Mouse (Mus musculus): ENCODE measurements around the gene Phf14. TPM values are rescaled to one million over a fixed set of nuclear protein-coding genes. Genes with fewer than 3 reads are reported as not detected.

Phf14 gene
- total and polyA plus RNA-seq, 3 experiments, result 25.7 to 58.7 (median 29.6) TPM

- Histone ChIP-seq H3K27ac (ENCODE audit: control insufficient read depth, low read depth, low read length) (peak overlapping the region; percentile 62), H3K36me3 (ENCODE audit: control insufficient read depth in 1 of 2, insufficient read depth in 2 of 2, low read length in 2 of 2) (peaks cover 14 to 47% of the 10 kb centered on the region in 2 experiments), H3K79me2 (ENCODE audit: control insufficient read depth, insufficient read depth, low read length, poor library complexity) (peaks cover 4% of the 10 kb centered on the region), H3K4me3 (ENCODE audit: control insufficient read depth in 1 of 2, insufficient read depth in 1 of 2, low read depth in 2 of 2, low read length in 2 of 2) (no peak overlapping the region), H3K9me3 (replicated peaks; ENCODE audit: insufficient read depth, low read length) (no peaks in the 10 kb centered on the region), H3K27me3 (ENCODE audit: control insufficient read depth in 1 of 2, insufficient read depth in 2 of 2, low read length in 2 of 2) (no peaks in the 10 kb centered on the region), H3K4me1 (ENCODE audit: control insufficient read depth in 1 of 2, insufficient read depth in 2 of 2, low read length in 2 of 2) (peaks cover 18 to 25% of the 10 kb centered on the region in 2 experiments), H3K9ac (ENCODE audit: control insufficient read depth, low read depth, low read length, poor library complexity, severe bottlenecking) (no peak overlapping the region)
- DNase-seq (ENCODE audit: low read depth, low spot score), result peak; percentile 77
- TF ChIP-seq CTCF (IDR thresholded peaks at IDR 0.05 in 2 of 3, conservative IDR thresholded peaks at IDR 0.05 in 1 of 3; ENCODE audit: control insufficient read depth in 1 of 3, insufficient read depth in 1 of 3, low read depth in 2 of 3, low read length in 3 of 3, poor library complexity in 1 of 3, severe bottlenecking in 1 of 3) (no peak), ELF1 (IDR thresholded peaks at IDR 0.05; ENCODE audit: low read depth, low read length) (no peak), CHD2 (IDR thresholded peaks at IDR 0.05; ENCODE audit: low read length) (peak; percentile 44; the same call in 1 of the 2 replicates), RAD21 (IDR thresholded peaks at IDR 0.05; ENCODE audit: low read depth, low read length) (no peak), HCFC1 (IDR thresholded peaks at IDR 0.05; ENCODE audit: low read depth, low read length) (no peak), MYB (IDR thresholded peaks at IDR 0.05; ENCODE audit: low read depth, low read length) (no peak), EP300 (IDR thresholded peaks at IDR 0.05; ENCODE audit: low read depth in 1 of 2, low read length in 2 of 2) (peak; percentile 97 to 100), UBTF (IDR thresholded peaks at IDR 0.05; ENCODE audit: borderline replicate concordance, insufficient read depth, low read depth, low read length) (no peak), BHLHE40 (IDR thresholded peaks at IDR 0.05; ENCODE audit: borderline replicate concordance, low read depth, low read length) (no peak), TCF12 (IDR thresholded peaks at IDR 0.05; ENCODE audit: low read depth, low read length) (peak; percentile 98), SIN3A (IDR thresholded peaks at IDR 0.05; ENCODE audit: low read length) (peak; percentile 68; the same call in 1 of the 2 replicates), MAFK (IDR thresholded peaks at IDR 0.05; ENCODE audit: borderline replicate concordance, low read depth, low read length) (no peak), MXI1 (IDR thresholded peaks at IDR 0.05; ENCODE audit: low read depth, low read length) (peak; percentile 70; the same call in 1 of the 2 replicates), RCOR1 (IDR thresholded peaks at IDR 0.05; ENCODE audit: low read depth, low read length) (peak; percentile 88), POLR2AphosphoS2 (IDR thresholded peaks at IDR 0.05; ENCODE audit: low read length) (no peak), MAX (IDR thresholded peaks at IDR 0.05; ENCODE audit: low read length) (no peak), NRF1 (IDR thresholded peaks at IDR 0.05; ENCODE audit: insufficient read depth, low read depth, low read length, poor library complexity, severe bottlenecking) (no peak), JUND (IDR thresholded peaks at IDR 0.05; ENCODE audit: low read depth, low read length) (no peak), MAZ (IDR thresholded peaks at IDR 0.05; ENCODE audit: low read depth, low read length) (no peak), E2F4 (IDR thresholded peaks at IDR 0.05; ENCODE audit: borderline replicate concordance, low read depth, low read length) (no peak), CHD1 (IDR thresholded peaks at IDR 0.05; ENCODE audit: low read depth, low read length) (no peak), GATA1 (IDR thresholded peaks at IDR 0.05; ENCODE audit: low read depth, low read length) (peak; percentile 98), ZKSCAN1 (IDR thresholded peaks at IDR 0.05; ENCODE audit: low read depth, low read length) (no peak), POLR2AphosphoS5 (IDR thresholded peaks at IDR 0.05; ENCODE audit: borderline replicate concordance, low read depth, low read length) (no peak), MYC (IDR thresholded peaks at IDR 0.05; ENCODE audit: low read depth, low read length) (peak; percentile 82; the same call in 1 of the 2 replicates), SMC3 (IDR thresholded peaks at IDR 0.05; ENCODE audit: low read depth, low read length) (no peak), GABPA (IDR thresholded peaks at IDR 0.05; ENCODE audit: low read depth, low read length) (no peak), USF2 (IDR thresholded peaks at IDR 0.05; ENCODE audit: borderline replicate concordance in 1 of 2, insufficient read depth in 1 of 2, low read depth in 1 of 2, low read length in 2 of 2) (no peak), ZNF384 (IDR thresholded peaks at IDR 0.05; ENCODE audit: low read depth, low read length) (no peak; the same call in 1 of the 2 replicates), TBP (IDR thresholded peaks at IDR 0.05; ENCODE audit: low read depth, low read length) (0 out of 2 replicates have a peak, but pooled peaks have one; percentile 19), ZC3H11A (IDR thresholded peaks at IDR 0.05; ENCODE audit: low read depth, low read length) (no peak), TAL1 (IDR thresholded peaks at IDR 0.05; ENCODE audit: low read length) (peak; percentile 89), USF1 (IDR thresholded peaks at IDR 0.05; ENCODE audit: low read depth, low read length) (no peak), ZMIZ1 (IDR thresholded peaks at IDR 0.05; ENCODE audit: low read depth, low read length) (no peak), KAT2A (conservative IDR thresholded peaks at IDR 0.05; ENCODE audit: low read depth, low read length) (no peak), POLR2A (IDR thresholded peaks at IDR 0.05; ENCODE audit: control insufficient read depth in 1 of 2, insufficient read depth in 1 of 2, low read depth in 1 of 2, low read length in 2 of 2, poor library complexity in 1 of 2) (no peak), MEF2A (IDR thresholded peaks at IDR 0.05; ENCODE audit: extremely low read depth, insufficient replicate concordance, low read depth, low read length, poor library complexity, severe bottlenecking) (no peak), NELFE (IDR thresholded peaks at IDR 0.05; ENCODE audit: low read depth, low read length) (no peak)
These were observed 33.3 kb downstream of the Phf14 start for GRCm38 (mm10) chr6:11940895-11941294.
